Mouse (Mus musculus): Measurements from ENCODE around the gene Megf6.

DNA sequence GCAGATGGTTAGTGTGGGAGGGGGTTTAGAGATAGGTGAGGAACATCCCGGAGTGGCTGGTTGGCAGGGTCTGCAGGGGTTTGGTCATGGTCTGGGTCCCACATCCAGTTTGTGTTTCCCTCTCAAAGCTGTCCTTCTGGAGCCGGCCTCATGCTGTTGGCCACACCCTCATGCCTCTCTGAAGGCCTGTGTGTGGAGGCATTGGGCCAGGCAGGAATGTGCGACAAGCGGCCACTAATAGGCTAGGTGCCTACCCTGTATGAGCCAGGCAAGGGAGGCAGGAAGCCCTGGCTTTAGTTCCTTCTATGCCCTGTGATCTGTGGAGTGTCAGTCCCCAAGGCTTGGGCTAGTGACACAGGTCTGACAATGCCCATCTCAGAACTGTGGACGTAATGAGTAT, 14.5 kb downstream of the Megf6 start:
- TF ChIP-seq GATA1 (IDR thresholded peaks at IDR 0.05; ENCODE audit: borderline replicate concordance, low read length), result no peak
- no peak for TF ChIP-seq FLI1 (IDR thresholded peaks at IDR 0.05; ENCODE audit: low read length)

Data from megakaryocyte, embryonic 14.5 days (primary cell).